Comparison of ENCODE assay signal across 8 mouse cellular contexts in the genomic region with DNA sequence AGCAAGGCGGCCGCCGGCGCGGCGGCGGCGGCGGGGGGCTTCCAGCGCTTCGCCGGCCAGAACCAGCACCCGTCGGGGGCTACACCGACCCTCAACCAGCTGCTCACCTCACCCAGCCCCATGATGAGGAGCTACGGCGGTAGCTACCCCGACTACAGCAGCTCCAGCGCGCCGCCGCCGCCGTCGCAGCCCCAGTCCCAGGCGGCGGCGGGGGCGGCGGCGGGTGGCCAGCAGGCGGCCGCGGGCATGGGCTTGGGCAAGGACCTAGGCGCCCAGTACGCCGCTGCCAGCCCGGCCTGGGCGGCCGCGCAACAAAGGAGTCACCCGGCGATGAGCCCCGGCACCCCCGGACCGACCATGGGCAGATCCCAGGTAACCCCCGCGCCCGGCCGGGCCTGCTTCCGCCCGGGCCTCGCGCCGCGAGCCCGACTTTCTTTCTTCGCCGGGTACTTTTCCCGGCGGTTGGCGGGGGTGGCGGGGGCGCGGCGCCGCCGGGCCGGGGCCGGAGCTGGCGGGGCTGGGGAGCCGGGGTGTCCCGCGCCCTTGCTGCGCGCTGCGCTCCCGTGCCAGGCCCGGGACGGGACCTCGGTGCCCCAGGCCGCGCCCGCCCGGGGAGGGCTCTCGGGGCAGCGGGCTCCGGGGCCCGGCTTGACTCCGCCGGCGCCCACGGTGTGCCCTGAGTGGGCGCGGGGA. TPM values are rescaled to one million over a fixed set of nuclear protein-coding genes. Genes with fewer than 3 reads are reported as not detected.
DNase-seq lines count a peak whose midpoint lies in the region; ATAC-seq lines count a peak whose summit lies in the region.

No protein-coding gene starts in this region.

- WGBS in embryonic facial prominence, embryonic 15.5 days, result under 1% methylated on average over 78 of the region's 95 CpGs
- under 1% methylated on average over 77 of the region's 95 CpGs for WGBS in heart, embryonic 16.5 days
- WGBS in midbrain, embryonic 12.5 days, result under 1% methylated on average over 61 of the region's 95 CpGs
- under 1% methylated on average over 83 of the region's 95 CpGs for WGBS in stomach, embryonic 16.5 days

- intact Hi-C loops in heart, postnatal 25 days (cut with DNase I), result loop anchor here (5.0 kb wide), 1 partner anchor 121 kb away; no protein-coding TSS in a partner anchor

- H3K36me3 ChIP-seq in embryonic facial prominence, embryonic 15.5 days, result no peaks in the 10 kb centered on the region
- no peaks in the 10 kb centered on the region for H3K36me3 ChIP-seq in heart, embryonic 16.5 days (ENCODE audit: control insufficient read depth, insufficient read depth)
- H3K36me3 ChIP-seq in midbrain, embryonic 12.5 days, result no peaks in the 10 kb centered on the region
- no peaks in the 10 kb centered on the region for H3K36me3 ChIP-seq in stomach, embryonic 16.5 days (ENCODE audit: control insufficient read depth, insufficient read depth, low read length)

- H3K9ac ChIP-seq in embryonic facial prominence, embryonic 15.5 days, result peak overlapping the region; percentile 97
- H3K9ac ChIP-seq in heart, embryonic 16.5 days (ENCODE audit: low read length), result peak overlapping the region; percentile 98
- peak overlapping the region; percentile 100 for H3K9ac ChIP-seq in midbrain, embryonic 12.5 days (replicated peaks)
- peak overlapping the region; percentile 100 for H3K9ac ChIP-seq in stomach, embryonic 16.5 days (ENCODE audit: low read length)

- no peaks in the 10 kb centered on the region for H3K27me3 ChIP-seq in embryonic facial prominence, embryonic 15.5 days
- H3K27me3 ChIP-seq in heart, embryonic 16.5 days (ENCODE audit: control insufficient read depth, insufficient read depth, low read length), result no peaks in the 10 kb centered on the region
- H3K27me3 ChIP-seq in midbrain, embryonic 12.5 days, result no peaks in the 10 kb centered on the region
- no peaks in the 10 kb centered on the region for H3K27me3 ChIP-seq in stomach, embryonic 16.5 days (ENCODE audit: control insufficient read depth, insufficient read depth, low read length)

- peak overlapping the region; percentile 54 for H3K4me2 ChIP-seq in embryonic facial prominence, embryonic 15.5 days (replicated peaks)
- H3K4me2 ChIP-seq in heart, embryonic 16.5 days (ENCODE audit: low read depth, low read length), result peak overlapping the region; percentile 76
- peak overlapping the region; percentile 61 for H3K4me2 ChIP-seq in midbrain, embryonic 12.5 days (replicated peaks)
- peak overlapping the region; percentile 71 for H3K4me2 ChIP-seq in stomach, embryonic 16.5 days (ENCODE audit: low read depth, low read length)

- DNase-seq in heart, adult 11 months, result peak; percentile 96
- no peak for DNase-seq in heart, postnatal 25 days (ENCODE audit: low spot score)
- peak; percentile 81 for DNase-seq in adrenal gland, adult 2 months
- DNase-seq in kidney, postnatal 4 days, result peak; percentile 66 to 80

- peak overlapping the region; percentile 100 for H3K27ac ChIP-seq in embryonic facial prominence, embryonic 15.5 days (replicated peaks)
- peak overlapping the region; percentile 99 for H3K27ac ChIP-seq in heart, embryonic 16.5 days (ENCODE audit: low read length)
- peak overlapping the region; percentile 100 for H3K27ac ChIP-seq in midbrain, embryonic 12.5 days (replicated peaks)
- peak overlapping the region; percentile 100 for H3K27ac ChIP-seq in stomach, embryonic 16.5 days (ENCODE audit: low read length)

- ATAC-seq in embryonic facial prominence, embryonic 15.5 days (ENCODE audit: insufficient number of reproducible peaks, low FRiP score, low TSS enrichment, low read depth), result peak; percentile 44
- peak; percentile 32 for ATAC-seq in heart, embryonic 16.5 days (replicated peaks; ENCODE audit: extremely low read depth, insufficient read depth, low FRiP score)
- ATAC-seq in midbrain, embryonic 12.5 days (ENCODE audit: low FRiP score, low read depth), result 0 out of 2 replicates have a peak, but pooled peaks have one; percentile 10
- peak; percentile 1; the same call in 1 of the 2 replicates for ATAC-seq in stomach, embryonic 16.5 days (ENCODE audit: insufficient read depth, low FRiP score)

- peak overlapping the region; percentile 86 for H3K4me3 ChIP-seq in embryonic facial prominence, embryonic 15.5 days (replicated peaks)
- H3K4me3 ChIP-seq in heart, embryonic 16.5 days (ENCODE audit: low read length), result peak overlapping the region; percentile 82
- peak overlapping the region; percentile 100 for H3K4me3 ChIP-seq in midbrain, embryonic 12.5 days
- H3K4me3 ChIP-seq in stomach, embryonic 16.5 days (replicated peaks; ENCODE audit: low read length), result peak overlapping the region; percentile 95

- peaks cover 32% of the 10 kb centered on the region for H3K4me1 ChIP-seq in embryonic facial prominence, embryonic 15.5 days
- H3K4me1 ChIP-seq in heart, embryonic 16.5 days (ENCODE audit: control insufficient read depth, insufficient read depth, low read length), result peaks cover 21% of the 10 kb centered on the region
- peaks cover 35% of the 10 kb centered on the region for H3K4me1 ChIP-seq in midbrain, embryonic 12.5 days
- H3K4me1 ChIP-seq in stomach, embryonic 16.5 days (ENCODE audit: control insufficient read depth, insufficient read depth, low read length), result peaks cover 26% of the 10 kb centered on the region

- H3K9me3 ChIP-seq in embryonic facial prominence, embryonic 15.5 days (replicated peaks), result no peaks in the 10 kb centered on the region
- H3K9me3 ChIP-seq in heart, embryonic 16.5 days (replicated peaks; ENCODE audit: control insufficient read depth, low read length), result no peaks in the 10 kb centered on the region
- H3K9me3 ChIP-seq in midbrain, embryonic 12.5 days, result no peaks in the 10 kb centered on the region
- H3K9me3 ChIP-seq in stomach, embryonic 16.5 days (replicated peaks; ENCODE audit: control insufficient read depth, low read length), result no peaks in the 10 kb centered on the region

RNA-seq across cellular contexts. Expression of a gene that starts 2.1 kb away (rescaled TPM):
- total RNA-seq in heart, postnatal 25 days (2021), result 10 to 100 TPM; 28.2 to 32.0 TPM
- 10 to 100 TPM; 52.1 to 83.8 TPM for total RNA-seq in adrenal gland, adult 2 months (2021)
- polyA plus RNA-seq in adrenal gland, adult 2 months (2012; rRNA removed), result 130 and 174 TPM in 2 replicates
- 11.4 and 12.2 TPM in 2 replicates for polyA plus RNA-seq in embryonic facial prominence, embryonic 15.5 days (2015; fragmentation: Nextera tagmentation; extraction: Ambion mirVana)
- polyA plus RNA-seq in heart, embryonic 16.5 days (2015; fragmentation: Nextera tagmentation; extraction: Ambion mirVana), result 7.1 TPM in 2 replicates
- 17.4 and 19.0 TPM in 2 replicates for polyA plus RNA-seq in midbrain, embryonic 12.5 days (2016; fragmentation: Nextera tagmentation; extraction: Ambion mirVana)
- 9.9 and 10.5 TPM in 2 replicates for polyA plus RNA-seq in stomach, embryonic 16.5 days (2015; fragmentation: Nextera tagmentation; extraction: Ambion mirVana)
